Mouse (Mus musculus): ENCODE measurements around the gene Ftcd. TPM values are rescaled to one million over a fixed set of nuclear protein-coding genes. Genes with fewer than 3 reads are reported as not detected.

The Ftcd gene
- total and polyA plus RNA-seq, 3 experiments = not detected

- H3K4me3 ChIP-seq = no peak overlapping the region
- 51% methylated on average over 8 of the region's 8 CpGs for WGBS
- intact Hi-C loops (cut with DNase I) = no loop called here
- no peak overlapping the region for H3K9ac ChIP-seq (ENCODE audit: low read depth, low read length)
- H3K4me1 ChIP-seq (ENCODE audit: control insufficient read depth, insufficient read depth, low read length) = peaks cover 3% of the 10 kb centered on the region; the same call in 1 of the 2 replicates
- TF ChIP-seq EP300 (IDR thresholded peaks at IDR 0.05; ENCODE audit: insufficient read depth, low read depth, low read length) (no peak), CTCF (IDR thresholded peaks at IDR 0.05) (no peak), POLR2A (IDR thresholded peaks at IDR 0.05; ENCODE audit: insufficient read depth, low read depth, low read length) (no peak)
- H3K79me2 ChIP-seq (replicated peaks; ENCODE audit: control insufficient read depth, insufficient read depth, low read length) = no peaks in the 10 kb centered on the region
- H3K36me3 ChIP-seq (ENCODE audit: control insufficient read depth, insufficient read depth, low read length) = no peaks in the 10 kb centered on the region
- peak overlapping the region; percentile 42 for H3K27ac ChIP-seq
- DNase-seq = no peak
- no peaks in the 10 kb centered on the region for H3K27me3 ChIP-seq (ENCODE audit: control insufficient read depth, insufficient read depth, low read length)
Observed at GRCm38 (mm10) chr10:76632630-76633029, 57.2 kb downstream of the Ftcd start.

GRCm38 (mm10) chr10:76634094-76634571, 58.7 kb downstream of the Ftcd start:
- DNase-seq = no peak
- H3K4me3 ChIP-seq = no peak overlapping the region
- no peak overlapping the region for H3K9ac ChIP-seq (ENCODE audit: low read depth, low read length)
- H3K27ac ChIP-seq = no peak overlapping the region
- H3K79me2 ChIP-seq (replicated peaks; ENCODE audit: control insufficient read depth, insufficient read depth, low read length) = no peaks in the 10 kb centered on the region
- TF ChIP-seq POLR2A (IDR thresholded peaks at IDR 0.05; ENCODE audit: insufficient read depth, low read depth, low read length) (no peak), EP300 (IDR thresholded peaks at IDR 0.05; ENCODE audit: insufficient read depth, low read depth, low read length) (no peak), CTCF (IDR thresholded peaks at IDR 0.05) (no peak)
- H3K4me1 ChIP-seq (ENCODE audit: control insufficient read depth, insufficient read depth, low read length) = peaks cover 3% of the 10 kb centered on the region; the same call in 1 of the 2 replicates
- no peaks in the 10 kb centered on the region for H3K36me3 ChIP-seq (ENCODE audit: control insufficient read depth, insufficient read depth, low read length)
- H3K27me3 ChIP-seq (ENCODE audit: control insufficient read depth, insufficient read depth, low read length) = no peaks in the 10 kb centered on the region
- 57% methylated on average over 7 of the region's 7 CpGs for WGBS
- intact Hi-C loops (cut with DNase I) = no loop called here

- H3K27me3 ChIP-seq (ENCODE audit: control insufficient read depth, insufficient read depth, low read length) = no peaks in the 10 kb centered on the region
- TF ChIP-seq POLR2A (IDR thresholded peaks at IDR 0.05; ENCODE audit: insufficient read depth, low read depth, low read length) (no peak), EP300 (IDR thresholded peaks at IDR 0.05; ENCODE audit: insufficient read depth, low read depth, low read length) (no peak), CTCF (IDR thresholded peaks at IDR 0.05) (no peak)
- 89% methylated on average over 5 of the region's 5 CpGs for WGBS
- peaks cover 3% of the 10 kb centered on the region; the same call in 1 of the 2 replicates for H3K4me1 ChIP-seq (ENCODE audit: control insufficient read depth, insufficient read depth, low read length)
- H3K27ac ChIP-seq = no peak overlapping the region
- DNase-seq = no peak
- H3K79me2 ChIP-seq (replicated peaks; ENCODE audit: control insufficient read depth, insufficient read depth, low read length) = no peaks in the 10 kb centered on the region
- H3K36me3 ChIP-seq (ENCODE audit: control insufficient read depth, insufficient read depth, low read length) = no peaks in the 10 kb centered on the region
- intact Hi-C loops (cut with DNase I) = no loop called here
- no peak overlapping the region for H3K4me3 ChIP-seq
- no peak overlapping the region for H3K9ac ChIP-seq (ENCODE audit: low read depth, low read length)
Observed at GRCm38 (mm10) chr10:76634584-76634983, 59.1 kb downstream of the Ftcd start.

- no peaks in the 10 kb centered on the region for H3K36me3 ChIP-seq (ENCODE audit: control insufficient read depth, insufficient read depth, low read length)
- intact Hi-C loops (cut with DNase I) = no loop called here
- no peak overlapping the region for H3K9ac ChIP-seq (ENCODE audit: low read depth, low read length)
- peak overlapping the region; percentile 40 for H3K27ac ChIP-seq
- H3K79me2 ChIP-seq (replicated peaks; ENCODE audit: control insufficient read depth, insufficient read depth, low read length) = no peaks in the 10 kb centered on the region
- WGBS = 43% methylated on average over 3 of the region's 3 CpGs
- H3K27me3 ChIP-seq (ENCODE audit: control insufficient read depth, insufficient read depth, low read length) = no peaks in the 10 kb centered on the region
- H3K4me3 ChIP-seq = no peak overlapping the region
- peaks cover 3% of the 10 kb centered on the region; the same call in 1 of the 2 replicates for H3K4me1 ChIP-seq (ENCODE audit: control insufficient read depth, insufficient read depth, low read length)
- TF ChIP-seq EP300 (IDR thresholded peaks at IDR 0.05; ENCODE audit: insufficient read depth, low read depth, low read length) (peak; percentile 69; the same call in 1 of the 2 replicates), POLR2A (IDR thresholded peaks at IDR 0.05; ENCODE audit: insufficient read depth, low read depth, low read length) (no peak)
- DNase-seq = peak in 1 of 2 experiments; percentile 62
Observed at GRCm38 (mm10) chr10:76636026-76636425, 60.6 kb downstream of the Ftcd start.

GRCm38 (mm10) chr10:76636601-76637000, 61.2 kb downstream of the Ftcd start:
- 82% methylated on average over 4 of the region's 4 CpGs for whole genome bisulfite sequencing
- peaks cover 3% of the 10 kb centered on the region; the same call in 1 of the 2 replicates for H3K4me1 ChIP-seq (ENCODE audit: control insufficient read depth, insufficient read depth, low read length)
- no peak overlapping the region for H3K9ac ChIP-seq (ENCODE audit: low read depth, low read length)
- H3K27ac ChIP-seq = peak overlapping the region; percentile 40
- H3K79me2 ChIP-seq (replicated peaks; ENCODE audit: control insufficient read depth, insufficient read depth, low read length) = no peaks in the 10 kb centered on the region
- TF ChIP-seq EP300 (IDR thresholded peaks at IDR 0.05; ENCODE audit: insufficient read depth, low read depth, low read length) (no peak), CTCF (IDR thresholded peaks at IDR 0.05) (no peak), POLR2A (IDR thresholded peaks at IDR 0.05; ENCODE audit: insufficient read depth, low read depth, low read length) (no peak)
- intact Hi-C loops (cut with DNase I) = no loop called here
- H3K4me3 ChIP-seq = no peak overlapping the region
- no peaks in the 10 kb centered on the region for H3K36me3 ChIP-seq (ENCODE audit: control insufficient read depth, insufficient read depth, low read length)
- H3K27me3 ChIP-seq (ENCODE audit: control insufficient read depth, insufficient read depth, low read length) = no peaks in the 10 kb centered on the region
- DNase-seq = no peak

Other genes starting within 250 kb of the Ftcd start
- gene Dip2a, start 230.4 kb upstream of the Ftcd start, total RNA-seq (2021) = 1 to 10 TPM; 8.4 to 9.2 TPM
- 7.5 and 9.9 TPM in 2 replicates for gene Dip2a, start 230.4 kb upstream of the Ftcd start, polyA plus RNA-seq (2012; rRNA removed)
- not detected for gene AC141477.1, start 135.2 kb upstream of the Ftcd start, total RNA-seq (2021)
- not detected in 2 replicates for gene AC141477.1, start 135.2 kb upstream of the Ftcd start, polyA plus RNA-seq (2012; rRNA removed)
- 10 to 100 TPM; 42.2 to 56.7 TPM for gene Pcnt, start 132.9 kb upstream of the Ftcd start, total RNA-seq (2021)
- gene Pcnt, start 132.9 kb upstream of the Ftcd start, polyA plus RNA-seq (2012; rRNA removed) = 27.4 and 43.0 TPM in 2 replicates
- gene 2610028H24Rik, start 126.6 kb upstream of the Ftcd start, total RNA-seq (2021) = under 1 TPM in 1 of 2 experiments, not detected in 1; 0.20 TPM
- gene 2610028H24Rik, start 126.6 kb upstream of the Ftcd start, polyA plus RNA-seq (2012; rRNA removed) = 0.47 and 1.8 TPM in 2 replicates
- gene Mcm3ap, start 106.7 kb upstream of the Ftcd start, total RNA-seq (2021) = 10 to 100 TPM; 21.4 to 24.9 TPM
- gene Mcm3ap, start 106.7 kb upstream of the Ftcd start, polyA plus RNA-seq (2012; rRNA removed) = 14.7 and 25.3 TPM in 2 replicates
- gene Ybey, start 106.5 kb upstream of the Ftcd start, total RNA-seq (2021) = 1 to 10 TPM; 3.5 to 3.7 TPM
- gene Ybey, start 106.5 kb upstream of the Ftcd start, polyA plus RNA-seq (2012; rRNA removed) = 2.2 and 3.7 TPM in 2 replicates
- 1 to 10 TPM; 6.6 to 7.5 TPM for gene Lss, start 44.1 kb upstream of the Ftcd start, total RNA-seq (2021)
- 4.7 and 6.1 TPM in 2 replicates for gene Lss, start 44.1 kb upstream of the Ftcd start, polyA plus RNA-seq (2012; rRNA removed)
- not detected for gene Spatc1l, start 13.4 kb upstream of the Ftcd start, total RNA-seq (2021)
- 0.10 and 0.12 TPM in 2 replicates for gene Spatc1l, start 13.4 kb upstream of the Ftcd start, polyA plus RNA-seq (2012; rRNA removed)
- 10 to 100 TPM; 36.0 to 65.5 TPM for gene Col6a2, start 48.0 kb downstream of the Ftcd start, total RNA-seq (2021)
- 70.2 and 89.7 TPM in 2 replicates for gene Col6a2, start 48.0 kb downstream of the Ftcd start, polyA plus RNA-seq (2012; rRNA removed)
- 10 to 100 TPM; 30.5 to 52.4 TPM for gene Col6a1, start 150.5 kb downstream of the Ftcd start, total RNA-seq (2021)
- 75.5 and 95.3 TPM in 2 replicates for gene Col6a1, start 150.5 kb downstream of the Ftcd start, polyA plus RNA-seq (2012; rRNA removed)